Mouse (Mus musculus) liver, embryonic 15.5 days (tissue): ENCODE measurements at regions not wholly inside any gene's neighbourhood (a gene's known extent, or its start where the extent isn't known, plus 50 kb on each side); places are given as distances from the start of the nearest gene placed in this dataset.

Source experiments
- ATAC-seq: fragments of 200-750 bp; cut with Nextera tagmentation; 2 replicates; pipeline ENCODE4 v1.8.0; 2017; ENCODE audit warnings: moderate number of reproducible peaks, mild to moderate bottlenecking, moderate library complexity; ENCODE audit not compliant: insufficient read depth
- H3K27ac ChIP-seq: fragments of 300-500 bp; sonication (generic); replicated peaks from 2 replicates; pipeline ENCODE4 v1.5.1; 2015; ENCODE audit warnings: mild to moderate bottlenecking, inconsistent platforms
- H3K27me3 ChIP-seq: fragments of 300-500 bp; sonication (generic); 2 replicates; pipeline ENCODE4 v1.6.1; 2015; ENCODE audit warnings: mild to moderate bottlenecking, inconsistent platforms
- H3K36me3 ChIP-seq: fragments of 300-500 bp; sonication (generic); replicated peaks from 2 replicates; pipeline ENCODE4 v1.6.1; 2015; ENCODE audit warnings: moderate library complexity, mild to moderate bottlenecking, inconsistent platforms
- H3K4me1 ChIP-seq: fragments of 300-500 bp; sonication (generic); replicated peaks from 2 replicates; pipeline ENCODE4 v1.6.1; 2015; ENCODE audit warnings: inconsistent platforms
- H3K4me2 ChIP-seq: fragments of 300-500 bp; sonication (generic); 2 replicates; pipeline ENCODE4 v1.6.1; 2015; ENCODE audit warnings: moderate library complexity, mild to moderate bottlenecking, inconsistent platforms
- H3K4me3 ChIP-seq: fragments of 300-500 bp; sonication (generic); replicated peaks from 2 replicates; pipeline ENCODE4 v1.5.1; 2015; ENCODE audit warnings: mild to moderate bottlenecking, inconsistent platforms
- H3K9ac ChIP-seq: fragments of 300-500 bp; sonication (generic); 2 replicates; pipeline ENCODE4 v1.6.1; 2015; ENCODE audit warnings: moderate library complexity, mild to moderate bottlenecking, inconsistent platforms
- H3K9me3 ChIP-seq: fragments of 300-500 bp; sonication (generic); replicated peaks from 2 replicates; pipeline ENCODE4 v1.6.1; 2016; ENCODE audit warnings: inconsistent platforms
- WGBS: fragments of 180-500 bp; shearing (Covaris S2); methylation state at CpG from one replicate; pipeline ENCODE4 v1.1.7; 2015; ENCODE audit warnings: mixed read lengths; ENCODE audit not compliant: insufficient replicate concordance; 5-methylcytosine and 5-hydroxymethylcytosine counted together

DNA sequence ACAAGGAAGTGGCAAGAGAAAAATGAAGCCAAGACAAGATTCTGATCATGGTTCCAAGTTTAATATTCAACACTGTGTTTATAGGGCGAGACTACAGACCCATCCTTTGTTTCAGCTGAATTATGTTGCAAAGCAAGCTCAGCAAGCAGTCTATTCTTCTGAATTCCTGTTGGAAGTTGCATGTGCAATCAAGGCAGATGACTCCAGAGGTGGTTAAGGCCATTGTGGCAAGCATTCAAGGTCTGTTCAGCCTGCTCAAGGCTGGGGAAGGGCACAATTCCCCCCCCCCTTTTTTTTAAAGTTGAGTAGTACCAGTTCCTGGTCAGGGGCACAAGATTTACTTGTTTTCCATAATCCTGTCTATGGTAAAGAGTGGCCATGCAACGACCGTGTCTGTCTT, 431.1 kb downstream of the 1810013L24Rik start:
- H3K9me3 ChIP-seq, result no peaks in the 10 kb centered on the region
- H3K4me3 ChIP-seq, result no peak overlapping the region
- 52% methylated on average over 3 of the region's 3 CpGs for WGBS
- ATAC-seq, result no peak
- no peak overlapping the region for H3K27ac ChIP-seq
- no peak overlapping the region for H3K9ac ChIP-seq
- H3K4me2 ChIP-seq, result no peak overlapping the region
- H3K27me3 ChIP-seq, result no peaks in the 10 kb centered on the region
- H3K36me3 ChIP-seq, result no peaks in the 10 kb centered on the region
- no peaks in the 10 kb centered on the region for H3K4me1 ChIP-seq

DNA sequence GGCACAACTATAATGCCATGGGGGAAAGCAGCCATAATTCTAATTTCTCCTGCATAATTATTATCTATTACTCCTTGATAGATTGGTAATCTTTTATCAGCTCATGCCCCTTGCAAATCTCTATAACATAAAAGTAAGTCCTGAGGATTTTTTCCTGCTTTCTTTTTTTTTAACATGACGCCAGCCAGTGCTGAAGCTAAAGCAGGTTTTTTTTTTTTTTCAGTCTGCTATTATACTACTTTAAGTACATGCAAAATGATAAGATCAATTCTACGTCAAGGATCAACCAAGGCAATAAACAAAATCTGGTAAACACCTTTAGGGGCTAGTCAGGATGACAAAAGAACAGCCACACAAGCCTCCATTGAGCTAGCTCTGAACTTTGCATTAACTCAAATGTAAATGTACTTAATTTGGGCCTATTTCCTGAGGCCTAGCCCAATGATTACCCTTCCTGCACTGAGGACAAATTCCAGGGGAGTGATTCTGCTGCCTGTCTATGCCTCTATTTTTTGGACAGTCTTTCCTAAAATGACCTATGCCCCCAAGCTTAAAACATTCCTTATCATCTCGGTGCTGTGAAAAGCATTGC, 434.8 kb downstream of the 1810013L24Rik start:
- 41% methylated on average over 3 of the region's 3 CpGs for WGBS
- H3K9ac ChIP-seq, result no peak overlapping the region
- H3K4me3 ChIP-seq, result no peak overlapping the region
- H3K27ac ChIP-seq, result no peak overlapping the region
- H3K4me1 ChIP-seq, result no peaks in the 10 kb centered on the region
- no peaks in the 10 kb centered on the region for H3K27me3 ChIP-seq
- no peaks in the 10 kb centered on the region for H3K36me3 ChIP-seq
- H3K4me2 ChIP-seq, result no peak overlapping the region
- ATAC-seq, result no peak
- no peaks in the 10 kb centered on the region for H3K9me3 ChIP-seq

DNA sequence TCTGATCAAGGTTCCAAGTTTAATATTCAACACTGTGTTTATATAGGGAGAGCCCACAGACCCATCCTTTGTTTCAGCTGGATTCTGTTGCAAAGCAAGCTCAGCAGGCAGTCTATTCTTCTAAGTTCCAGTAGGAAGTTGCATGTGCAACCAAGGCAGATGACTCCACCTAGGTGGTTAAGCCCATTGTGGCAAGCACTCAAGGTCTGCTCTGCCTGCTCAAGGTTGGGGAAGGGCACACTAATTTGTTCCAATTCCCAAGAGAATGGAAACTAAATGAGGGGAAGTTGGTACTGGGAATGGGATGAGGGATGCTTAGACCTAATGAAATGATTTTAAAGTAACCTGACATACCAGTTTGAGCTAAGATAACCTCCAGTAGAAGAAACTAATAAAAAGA, 437.3 kb downstream of the 1810013L24Rik start:
- H3K4me1 ChIP-seq, result no peaks in the 10 kb centered on the region
- no peak overlapping the region for H3K4me2 ChIP-seq
- no peaks in the 10 kb centered on the region for H3K36me3 ChIP-seq
- no peak overlapping the region for H3K4me3 ChIP-seq
- ATAC-seq, result no peak
- H3K9me3 ChIP-seq, result no peaks in the 10 kb centered on the region
- no peak overlapping the region for H3K9ac ChIP-seq
- H3K27ac ChIP-seq, result no peak overlapping the region
- H3K27me3 ChIP-seq, result no peaks in the 10 kb centered on the region

DNA sequence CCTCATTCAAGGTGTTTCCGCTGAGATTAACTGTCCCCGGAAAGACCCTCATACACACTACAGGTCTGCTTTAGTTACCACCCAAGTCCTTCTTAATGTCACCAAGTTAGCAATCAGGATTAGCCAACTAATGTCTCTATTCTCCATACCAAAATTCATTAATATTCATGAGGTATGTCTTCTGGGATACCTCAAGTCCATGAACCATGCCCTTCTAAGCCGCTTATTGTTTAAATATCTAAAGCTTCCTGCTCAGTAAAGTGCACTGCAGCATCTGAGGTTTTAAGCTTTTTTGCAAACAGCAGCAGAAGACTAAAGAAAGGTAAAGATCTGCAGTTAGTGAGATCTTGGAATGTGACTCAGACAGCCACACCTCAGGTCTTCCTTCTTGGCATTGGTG, 440.2 kb downstream of the 1810013L24Rik start:
- no peak overlapping the region for H3K27ac ChIP-seq
- H3K27me3 ChIP-seq, result no peaks in the 10 kb centered on the region
- no peak overlapping the region for H3K4me2 ChIP-seq
- ATAC-seq, result no peak
- no peaks in the 10 kb centered on the region for H3K4me1 ChIP-seq
- H3K9ac ChIP-seq, result no peak overlapping the region
- no peak overlapping the region for H3K4me3 ChIP-seq
- no peaks in the 10 kb centered on the region for H3K36me3 ChIP-seq
- 65% methylated on average over 3 of the region's 3 CpGs for WGBS
- H3K9me3 ChIP-seq, result no peaks in the 10 kb centered on the region

DNA sequence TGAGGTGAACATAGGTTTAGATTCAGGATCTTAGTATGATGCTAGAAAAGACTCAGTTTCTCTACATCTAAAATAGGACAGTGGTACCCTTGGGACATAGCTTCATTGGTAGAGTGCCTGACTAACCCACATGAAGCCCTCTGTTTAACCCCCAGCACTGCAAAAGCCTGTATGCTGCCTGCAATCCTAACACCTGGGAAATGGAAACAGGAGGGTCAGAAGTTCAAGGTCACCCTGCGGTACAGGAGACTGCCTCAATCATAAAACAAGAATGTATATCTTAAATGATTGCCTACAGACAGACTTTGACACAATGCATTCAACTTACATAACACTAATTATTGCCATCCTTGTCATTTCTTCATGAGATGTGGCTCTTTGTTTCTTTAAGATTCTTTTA, 440.8 kb downstream of the 1810013L24Rik start:
- no peak overlapping the region for H3K4me2 ChIP-seq
- H3K9ac ChIP-seq, result no peak overlapping the region
- H3K27me3 ChIP-seq, result no peaks in the 10 kb centered on the region
- ATAC-seq, result no peak
- no peaks in the 10 kb centered on the region for H3K4me1 ChIP-seq
- no peaks in the 10 kb centered on the region for H3K9me3 ChIP-seq
- H3K4me3 ChIP-seq, result no peak overlapping the region
- H3K36me3 ChIP-seq, result no peaks in the 10 kb centered on the region
- 75% methylated on average over 1 of the region's 1 CpGs for WGBS
- H3K27ac ChIP-seq, result no peak overlapping the region

DNA sequence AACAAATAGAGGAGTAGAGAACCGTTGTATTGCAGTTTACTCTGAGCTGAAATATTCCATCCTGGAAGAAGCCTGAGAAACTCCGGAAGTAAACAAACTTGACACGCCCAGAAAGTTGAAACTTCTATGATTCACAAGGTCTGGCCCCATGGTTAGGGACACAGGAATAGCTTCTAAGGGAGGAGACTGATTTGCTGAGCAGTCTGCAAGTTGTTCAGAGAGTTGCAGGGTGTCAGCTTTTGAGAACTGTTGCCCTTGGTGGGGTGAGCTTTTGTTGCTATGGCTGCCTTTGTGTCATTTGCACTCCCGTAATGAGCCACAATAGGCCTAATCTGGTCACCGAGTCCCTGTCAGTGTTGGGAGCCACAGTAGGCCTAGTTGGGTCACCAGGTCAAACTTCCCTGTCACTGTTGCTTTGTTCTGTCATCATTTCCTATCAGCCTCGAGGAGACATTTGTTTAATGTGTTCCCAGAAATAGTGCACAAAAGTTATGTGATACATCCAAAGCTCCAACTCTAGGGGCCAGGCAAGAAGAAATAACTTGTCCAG, 443.9 kb downstream of the 1810013L24Rik start:
- ATAC-seq, result no peak
- Histone ChIP-seq H3K4me2 (no peak overlapping the region), H3K9me3 (no peaks in the 10 kb centered on the region), H3K27me3 (no peaks in the 10 kb centered on the region), H3K4me1 (no peaks in the 10 kb centered on the region), H3K9ac (no peak overlapping the region), H3K4me3 (no peak overlapping the region), H3K36me3 (no peaks in the 10 kb centered on the region), H3K27ac (no peak overlapping the region)
- 61% methylated on average over 6 of the region's 6 CpGs for WGBS

DNA sequence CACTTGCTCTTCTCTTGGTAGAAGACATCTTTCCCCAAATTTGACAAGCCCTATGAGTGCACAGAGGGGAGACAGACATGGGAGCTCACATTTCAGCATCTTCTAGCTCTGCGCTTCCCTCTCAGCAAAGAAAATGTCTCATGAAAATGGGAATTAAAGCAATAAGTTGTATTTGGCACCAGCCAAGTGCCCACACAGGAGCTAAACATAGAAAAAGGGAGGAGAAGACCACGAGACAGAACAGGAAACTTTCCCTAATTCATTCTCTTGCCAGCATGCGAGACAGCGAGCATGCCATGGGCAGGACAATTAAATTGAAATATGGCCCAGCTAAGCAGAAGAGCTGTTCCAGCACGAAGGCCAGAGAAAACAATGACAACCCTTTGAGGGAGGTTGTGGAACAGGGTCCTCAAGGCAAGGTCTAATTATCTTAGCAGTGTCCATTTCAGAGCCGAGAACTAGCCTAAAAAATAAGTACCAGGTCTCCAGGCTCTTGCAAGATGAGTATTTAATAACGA, 444.7 kb downstream of the 1810013L24Rik start:
- 47% methylated on average over 7 of the region's 7 CpGs for WGBS
- Histone ChIP-seq H3K9me3 (no peaks in the 10 kb centered on the region), H3K36me3 (no peaks in the 10 kb centered on the region), H3K4me3 (no peak overlapping the region), H3K27ac (no peak overlapping the region), H3K27me3 (no peaks in the 10 kb centered on the region), H3K4me2 (no peak overlapping the region), H3K9ac (no peak overlapping the region), H3K4me1 (no peaks in the 10 kb centered on the region)
- no peak for ATAC-seq

DNA sequence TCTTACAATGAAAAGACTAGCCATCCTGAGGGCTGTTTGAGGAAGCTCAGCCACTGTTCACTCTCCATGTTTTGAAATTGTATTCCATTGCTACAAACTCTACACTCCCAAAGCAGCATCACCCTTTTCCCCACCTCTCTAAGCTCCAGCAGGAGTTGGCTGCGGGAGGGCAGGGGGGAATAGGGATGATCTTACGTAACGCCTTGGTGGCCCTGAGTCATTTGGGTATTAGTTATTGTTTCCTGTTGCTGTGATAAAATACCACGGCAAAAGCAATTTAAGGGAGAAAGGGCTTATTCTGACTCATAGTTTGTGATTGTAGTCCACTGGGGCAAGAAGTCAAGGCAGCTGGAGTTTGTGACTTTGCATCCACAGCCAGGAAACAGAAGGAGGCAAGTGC, 445.5 kb downstream of the 1810013L24Rik start:
- Histone ChIP-seq H3K9ac (no peak overlapping the region), H3K4me2 (no peak overlapping the region), H3K4me3 (no peak overlapping the region), H3K27ac (no peak overlapping the region), H3K9me3 (no peaks in the 10 kb centered on the region), H3K36me3 (no peaks in the 10 kb centered on the region), H3K27me3 (no peaks in the 10 kb centered on the region), H3K4me1 (no peaks in the 10 kb centered on the region)
- WGBS, result 47% methylated on average over 4 of the region's 4 CpGs
- no peak for ATAC-seq

DNA sequence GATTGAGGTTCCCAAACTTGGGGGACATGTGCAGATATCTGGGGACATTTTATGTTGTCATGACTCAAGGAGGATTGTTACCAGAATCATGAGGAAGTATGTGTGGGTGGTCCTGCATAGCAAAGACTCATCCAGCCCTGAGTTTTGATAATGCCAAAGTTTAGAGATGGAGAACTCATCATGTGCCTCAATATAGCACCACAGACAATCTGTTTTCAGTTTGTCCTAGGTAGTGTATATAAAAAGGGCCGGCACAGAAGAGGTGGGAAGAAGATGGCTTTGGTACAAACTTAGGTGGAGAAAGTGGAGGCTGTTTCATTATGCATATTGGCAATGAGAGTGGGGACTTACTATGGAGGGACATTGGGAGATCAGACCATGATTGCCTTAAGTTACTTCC, 447.2 kb downstream of the 1810013L24Rik start:
- no peaks in the 10 kb centered on the region for H3K9me3 ChIP-seq
- H3K4me2 ChIP-seq, result no peak overlapping the region
- H3K36me3 ChIP-seq, result no peaks in the 10 kb centered on the region
- H3K9ac ChIP-seq, result no peak overlapping the region
- no peak overlapping the region for H3K27ac ChIP-seq
- H3K4me1 ChIP-seq, result no peaks in the 10 kb centered on the region
- ATAC-seq, result no peak
- H3K27me3 ChIP-seq, result no peaks in the 10 kb centered on the region
- no peak overlapping the region for H3K4me3 ChIP-seq
- 46% methylated on average over 1 of the region's 1 CpGs for WGBS

DNA sequence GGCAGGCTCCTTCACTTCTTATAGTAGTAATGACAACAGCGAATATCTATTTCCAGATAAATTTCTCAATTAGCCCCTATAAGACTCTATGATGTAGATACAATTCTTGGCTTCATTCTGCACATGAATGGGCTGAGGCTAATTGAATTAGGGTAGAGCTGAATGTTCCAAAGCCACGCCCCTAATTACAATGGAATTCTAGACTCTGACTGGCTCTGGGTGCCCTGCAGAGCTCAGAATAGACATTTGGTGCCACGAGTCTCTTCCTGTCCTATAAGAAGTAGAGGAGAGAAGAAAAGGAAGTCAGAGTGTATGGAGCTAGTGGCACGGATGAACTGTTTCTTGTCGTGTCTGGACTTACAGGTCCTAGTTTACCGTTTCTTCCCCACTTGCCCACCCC, 449.8 kb downstream of the 1810013L24Rik start:
- Histone ChIP-seq H3K4me2 (no peak overlapping the region), H3K4me3 (no peak overlapping the region), H3K9ac (no peak overlapping the region), H3K9me3 (no peaks in the 10 kb centered on the region), H3K4me1 (no peaks in the 10 kb centered on the region), H3K36me3 (no peaks in the 10 kb centered on the region), H3K27ac (no peak overlapping the region), H3K27me3 (no peaks in the 10 kb centered on the region)
- WGBS, result 46% methylated on average over 6 of the region's 6 CpGs
- no peak for ATAC-seq

DNA sequence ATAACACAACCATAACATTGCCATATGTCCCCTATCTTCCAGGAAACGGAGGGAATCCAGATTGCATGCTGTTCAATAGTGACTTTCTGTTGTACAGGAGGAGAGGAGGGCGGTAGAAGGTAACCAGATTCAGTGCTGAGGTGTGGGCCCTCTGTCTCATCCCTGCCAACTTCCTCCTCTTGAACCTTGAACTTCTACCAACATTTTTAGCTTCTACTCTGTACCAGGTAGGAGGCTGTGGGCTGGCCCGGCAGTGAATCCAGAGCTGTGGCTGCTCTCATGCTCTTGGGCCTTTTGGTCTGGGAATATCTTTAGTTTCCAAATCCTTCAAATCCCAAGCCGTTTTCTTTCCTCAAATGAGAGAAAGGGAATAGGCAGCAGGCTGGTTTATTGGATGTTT, 450.5 kb downstream of the 1810013L24Rik start:
- ATAC-seq, result no peak
- Histone ChIP-seq H3K4me1 (no peaks in the 10 kb centered on the region), H3K36me3 (no peaks in the 10 kb centered on the region), H3K4me2 (no peak overlapping the region), H3K9ac (no peak overlapping the region), H3K4me3 (no peak overlapping the region), H3K27me3 (no peaks in the 10 kb centered on the region), H3K9me3 (no peaks in the 10 kb centered on the region), H3K27ac (no peak overlapping the region)
- WGBS, result 49% methylated on average over 4 of the region's 4 CpGs

DNA sequence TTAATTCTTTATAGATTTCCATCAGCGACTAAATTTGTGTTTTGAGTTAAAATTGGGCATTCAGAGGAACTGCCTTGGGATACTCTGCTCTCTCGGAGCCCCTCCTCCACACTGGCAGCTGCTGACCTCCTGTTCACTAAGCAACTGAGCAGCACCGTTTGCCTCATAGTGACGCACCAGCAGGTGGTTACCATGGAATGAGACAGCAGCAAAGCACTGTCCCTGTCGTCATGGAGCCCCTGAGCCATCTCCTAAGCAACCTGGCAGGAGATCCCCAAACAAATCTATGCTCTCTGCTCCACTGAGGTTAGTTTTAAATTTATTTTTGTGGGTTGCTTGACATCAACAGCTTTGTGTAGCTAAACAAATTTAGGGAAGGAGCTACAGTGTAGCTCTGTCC, 451.0 kb downstream of the 1810013L24Rik start:
- Histone ChIP-seq H3K4me3 (no peak overlapping the region), H3K27me3 (no peaks in the 10 kb centered on the region), H3K9ac (no peak overlapping the region), H3K4me1 (no peaks in the 10 kb centered on the region), H3K27ac (no peak overlapping the region), H3K4me2 (no peak overlapping the region), H3K36me3 (no peaks in the 10 kb centered on the region), H3K9me3 (no peaks in the 10 kb centered on the region)
- no peak for ATAC-seq
- WGBS, result 11% methylated on average over 5 of the region's 5 CpGs
